Mouse (Mus musculus) ES-Bruce4 (cell line): Measurements from ENCODE around the gene Hic2.

ENCODE experiments used
- CTCF ChIP-seq: IDR thresholded peaks from one replicate; pipeline ENCODE4 v1.8.1; 2011; ENCODE audit warnings: low read depth, low read length
- POLR2A ChIP-seq: IDR thresholded peaks from one replicate; pipeline ENCODE4 v1.8.1; 2011; ENCODE audit warnings: low read length; ENCODE audit not compliant: insufficient read depth

GRCm38 (mm10) chr16:17276164-17277151 lies 43.1 kb downstream of the Hic2 start:
- TF ChIP-seq CTCF = peak; percentile 87
- peak; percentile 24 for TF ChIP-seq POLR2A
